Mouse (Mus musculus) lung, adult 18-20 months (tissue): ENCODE measurements around the gene Hic1.

Source experiments
- DNase-seq, 2 experiments: peaks; one replicate each; pipeline ENCODE4 v3.0.0; 2022; ENCODE audit warnings: mixed read lengths in 2 of 2

Hic1 gene

GRCm38 (mm10) chr11:75166861-75167642 lies 2.3 kb downstream of the Hic1 start:
- DNase-seq = peak; percentile 47 to 59

GRCm38 (mm10) chr11:75166193-75166842 lies 3.0 kb downstream of the Hic1 start:
- no peak for DNase-seq

GRCm38 (mm10) chr11:75165441-75166192 lies 3.7 kb downstream of the Hic1 start:
- DNase-seq = peak; percentile 80 to 85

- DNase-seq = no peak
These were observed 4.6 kb downstream of the Hic1 start for GRCm38 (mm10) chr11:75164750-75165149.

GRCm38 (mm10) chr11:75164051-75164450 lies 5.3 kb downstream of the Hic1 start:
- no peak for DNase-seq

GRCm38 (mm10) chr11:75163379-75163778 lies 5.9 kb downstream of the Hic1 start:
- no peak for DNase-seq

- no peak for DNase-seq
These were observed 6.7 kb downstream of the Hic1 start for GRCm38 (mm10) chr11:75162591-75163080.

- DNase-seq = peak in 1 of 2 experiments; percentile 26
These were observed 7.8 kb downstream of the Hic1 start for GRCm38 (mm10) chr11:75161417-75162008.

- no peak for DNase-seq
These were observed 8.4 kb downstream of the Hic1 start for GRCm38 (mm10) chr11:75160954-75161353.

GRCm38 (mm10) chr11:75159564-75159963 lies 9.8 kb downstream of the Hic1 start:
- DNase-seq = peak in 1 of 2 experiments; percentile 41

GRCm38 (mm10) chr11:75158432-75158831 lies 10.9 kb downstream of the Hic1 start:
- no peak for DNase-seq

GRCm38 (mm10) chr11:75157901-75158300 lies 11.4 kb downstream of the Hic1 start:
- no peak for DNase-seq

- no peak for DNase-seq
These were observed 12.3 kb downstream of the Hic1 start for GRCm38 (mm10) chr11:75157037-75157436.

- no peak for DNase-seq
These were observed 12.9 kb downstream of the Hic1 start for GRCm38 (mm10) chr11:75156416-75156815.

- no peak for DNase-seq
These were observed 13.3 kb downstream of the Hic1 start for GRCm38 (mm10) chr11:75155985-75156384.

- DNase-seq = peak in 1 of 2 experiments; percentile 4
These were observed 15.2 kb downstream of the Hic1 start for GRCm38 (mm10) chr11:75154053-75154585.

GRCm38 (mm10) chr11:75152603-75153557 lies 16.4 kb downstream of the Hic1 start:
- peak in 1 of 2 experiments; percentile 61 for DNase-seq

- no peak for DNase-seq
These were observed 19.0 kb downstream of the Hic1 start for GRCm38 (mm10) chr11:75150346-75150745.

GRCm38 (mm10) chr11:75148332-75149035 lies 20.8 kb downstream of the Hic1 start:
- DNase-seq = no peak

GRCm38 (mm10) chr11:75147846-75148168 lies 21.5 kb downstream of the Hic1 start:
- DNase-seq = peak in 1 of 2 experiments; percentile 49
